Mouse (Mus musculus) heart, adult 2 months (tissue): ENCODE data around the gene Tmem221. TPM values are rescaled to one million over a fixed set of nuclear protein-coding genes. Genes with fewer than 3 reads are reported as not detected.

ENCODE experiments used
- DNase-seq, 2 experiments: peaks; one replicate each; pipeline ENCODE4 v3.0.0; 2021
- H3K27ac ChIP-seq: fragments of 200-600 bp; 2 replicates; pipeline ENCODE4 v1.8.1; 2022
- H3K27me3 ChIP-seq: fragments of 200-500 bp; 2 replicates; pipeline ENCODE4 v1.6.1; 2012; ENCODE audit warnings: mild to moderate bottlenecking, low read length, inconsistent platforms, mixed read lengths; ENCODE audit not compliant: control insufficient read depth, insufficient read depth
- H3K36me3 ChIP-seq: fragments of 200-500 bp; 2 replicates; pipeline ENCODE4 v1.6.1; 2012; ENCODE audit warnings: low read length, inconsistent platforms; ENCODE audit not compliant: control insufficient read depth, insufficient read depth
- H3K4me1 ChIP-seq: fragments of 200-500 bp; 2 replicates; pipeline ENCODE4 v1.6.1; 2011; ENCODE audit warnings: low read length; ENCODE audit not compliant: control insufficient read depth, insufficient read depth
- H3K4me3 ChIP-seq: fragments of 200-600 bp; 2 replicates; pipeline ENCODE4 v1.8.1; 2022
- H3K79me2 ChIP-seq: fragments of 200-500 bp; replicated peaks from 2 replicates; pipeline ENCODE4 v1.6.1; 2012; ENCODE audit warnings: mild to moderate bottlenecking, inconsistent platforms, low read length, moderate library complexity, mixed read lengths; ENCODE audit not compliant: control insufficient read depth, insufficient read depth
- H3K9ac ChIP-seq: fragments of 200-500 bp; 2 replicates; pipeline ENCODE4 v1.6.1; 2012; ENCODE audit warnings: low read depth, mild to moderate bottlenecking, control low read depth, inconsistent platforms, low read length, mixed read lengths
- CTCF ChIP-seq: fragments of 200-600 bp; IDR thresholded peaks from 2 replicates; pipeline ENCODE4 v1.8.1; 2022; ENCODE audit warnings: antibody characterized with exemption, mild to moderate bottlenecking, moderate library complexity
- EP300 ChIP-seq: fragments of 200-500 bp; IDR thresholded peaks from 2 replicates; pipeline ENCODE4 v1.6.1; 2011; ENCODE audit warnings: low read depth, low read length, control low read depth; ENCODE audit not compliant: insufficient read depth
- POLR2A ChIP-seq: fragments of 200-500 bp; IDR thresholded peaks from 2 replicates; pipeline ENCODE4 v1.6.1; 2011; ENCODE audit warnings: mild to moderate bottlenecking, low read depth, low read length, control low read depth; ENCODE audit not compliant: insufficient read depth
- WGBS: fragments of 180-500 bp; shearing (Covaris S2); methylation state at CpG from one replicate; pipeline ENCODE4 v1.1.7; 2018; 5-methylcytosine and 5-hydroxymethylcytosine counted together
- intact Hi-C: fragments of 180-260 bp; cut with DNase I; formaldehyde crosslinking; loops from one replicate; pipeline ENCODE4 v1.15.1; 2025
- polyA plus RNA-seq: library from polyadenylated mRNA; depleted of rRNA; stranded (reverse); fragments of >200 nt; gene quantifications from 2 replicates; pipeline ENCODE4 v1.2.3, GENCODE M21; 2012
- total RNA-seq, 2 experiments: library from RNA; stranded (reverse); gene quantifications; 2 replicates each; pipeline ENCODE4 v1.2.3; 2021

The Tmem221 gene
- total and polyA plus RNA-seq, 3 experiments, result 0.16 to 0.51 TPM; not detected in 1

- Histone ChIP-seq H3K27ac (no peak overlapping the region), H3K36me3 (no peaks in the 10 kb centered on the region), H3K9ac (no peak overlapping the region)
Observed at GRCm38 (mm10) chr8:71593556-71594323, 35.1 kb upstream of the Tmem221 start.

GRCm38 (mm10) chr8:71592374-71593170 lies 33.9 kb upstream of the Tmem221 start:
- peak in 1 of 2 experiments; percentile 89 for DNase-seq
- H3K36me3 ChIP-seq, result no peaks in the 10 kb centered on the region
- TF ChIP-seq EP300, result no peak
- TF ChIP-seq POLR2A, result no peak
- no peak for TF ChIP-seq CTCF
- peak overlapping the region; percentile 92 for H3K4me3 ChIP-seq
- intact Hi-C loops, result loop anchor here (2.0 to 5.0 kb wide), 3 partner anchors 18 to 130 kb away; partner anchors contain the start of genes Abhd8, Colgalt1 and Mrpl34
- H3K27ac ChIP-seq, result peak overlapping the region; percentile 99
- H3K79me2 ChIP-seq, result no peaks in the 10 kb centered on the region
- no peaks in the 10 kb centered on the region for H3K27me3 ChIP-seq
- peaks cover 10% of the 10 kb centered on the region for H3K4me1 ChIP-seq
- WGBS, result 4% methylated on average over 60 of the region's 60 CpGs
- H3K9ac ChIP-seq, result peak overlapping the region; percentile 97

More at GRCm38 (mm10) chr8:71593556-71594323, 35.1 kb upstream of the Tmem221 start:
- Histone ChIP-seq H3K27me3 (no peaks in the 10 kb centered on the region), H3K4me1 (peaks cover 10% of the 10 kb centered on the region), H3K79me2 (no peaks in the 10 kb centered on the region), H3K4me3 (no peak overlapping the region)
- intact Hi-C loops, result loop anchor here (2.0 to 5.0 kb wide), 4 partner anchors 17 to 151 kb away; partner anchors contain the start of genes Abhd8, Colgalt1 and Mrpl34
- no peak for DNase-seq
- WGBS, result 87% methylated on average over 8 of the region's 8 CpGs
- no peak for TF ChIP-seq POLR2A

GRCm38 (mm10) chr8:71591471-71592373 lies 33.1 kb upstream of the Tmem221 start, which contains the start of gene Pgls:
TSS of gene Pgls (plus strand) at chr8:71592176.
- Histone ChIP-seq H3K27me3 (no peaks in the 10 kb centered on the region), H3K27ac (peak within 1 kb of the TSS; percentile 99), H3K36me3 (no peaks in the 10 kb centered on the region), H3K4me3 (peak within 1 kb of the TSS; percentile 92), H3K9ac (peak within 1 kb of the TSS; percentile 97), H3K79me2 (no peaks in the 10 kb centered on the region), H3K4me1 (peaks cover 8% of the 10 kb centered on the region)
- peak; percentile 96 to 98 for DNase-seq
- intact Hi-C loops, result loop anchor here (2.0 to 5.0 kb wide), 3 partner anchors 19 to 129 kb away; partner anchors contain the start of genes Abhd8, Colgalt1 and Mrpl34
- TF ChIP-seq CTCF, result no peak
- 0 out of 2 replicates have a peak, but pooled peaks have one; percentile 34 for TF ChIP-seq EP300
- peak; percentile 77 for TF ChIP-seq POLR2A
- WGBS, result under 1% methylated on average over 71 of the region's 71 CpGs

GRCm38 (mm10) chr8:71591017-71591416 lies 32.3 kb upstream of the Tmem221 start:
- intact Hi-C loops, result loop anchor here (5.0 kb wide), 2 partner anchors 94 to 129 kb away; partner anchors contain the start of genes Abhd8 and Mrpl34
- Histone ChIP-seq H3K4me3 (peak overlapping the region; percentile 92), H3K4me1 (peaks cover 8% of the 10 kb centered on the region), H3K79me2 (no peaks in the 10 kb centered on the region), H3K27me3 (no peaks in the 10 kb centered on the region), H3K9ac (no peak overlapping the region), H3K27ac (peak overlapping the region; percentile 99), H3K36me3 (no peaks in the 10 kb centered on the region)
- TF ChIP-seq CTCF (no peak), POLR2A (no peak), EP300 (no peak)
- no peak for DNase-seq
- 23% methylated on average over 5 of the region's 5 CpGs for WGBS

GRCm38 (mm10) chr8:71588762-71589161 lies 30.1 kb upstream of the Tmem221 start:
- TF ChIP-seq POLR2A (no peak), CTCF (no peak), EP300 (no peak)
- WGBS, result 74% methylated on average over 3 of the region's 3 CpGs

More at GRCm38 (mm10) chr8:71588762-71589161, 30.1 kb upstream of the Tmem221 start:
- DNase-seq, result no peak
- Histone ChIP-seq H3K79me2 (no peaks in the 10 kb centered on the region), H3K27me3 (no peaks in the 10 kb centered on the region), H3K4me1 (peaks cover 6% of the 10 kb centered on the region), H3K36me3 (no peaks in the 10 kb centered on the region), H3K27ac (no peak overlapping the region), H3K4me3 (no peak overlapping the region), H3K9ac (no peak overlapping the region)
- intact Hi-C loops, result no loop called here
